In genomic region chr17:31451179-31451708, GRCm38 (mm10) we compare ENCODE assay signal across 8 mouse cellular contexts.
DNase-seq lines count a peak whose midpoint lies in the region; ATAC-seq and TF ChIP-seq lines count a peak whose summit lies in the region.
"Had no signal": no experiment of that assay in that cellular context is flagged by ENCODE, and none has a peak within 500 bp of the region (broad histone marks: within the 10 kb centered on the region; RNA-seq: fewer than 3 reads in every experiment).

No protein-coding gene starts in this region.

- no peaks in the 10 kb centered on the region for H3K27me3 ChIP-seq in Patski
- H3K27me3 ChIP-seq: heart, embryonic 15.5 days had no signal

- CTCF ChIA-PET in Patski (lab: Charles Lee): interaction anchor here (0.9 kb wide), 1 partner anchor 41 kb away, joined by 3 read pairs; no protein-coding TSS in a partner anchor

- no peak for DNase-seq in Patski (ENCODE audit: low read depth, low spot score)
- DNase-seq in adrenal gland, postnatal 25 days: peak; percentile 46
- DNase-seq in frontal cortex, postnatal 14 days (ENCODE audit: low spot score in 2 of 2): peak; percentile 44 to 46
- DNase-seq in left cerebral cortex, postnatal 14 days (ENCODE audit: low spot score in 2 of 2): peak; percentile 53 to 58
- peak; percentile 48 for DNase-seq in retina, embryonic 14.5 days (ENCODE audit: low spot score)
- no peak for DNase-seq in c-Kit-positive CD71-positive TER-119-positive erythroid progenitor cells, embryonic 14.5 days (ENCODE audit: low spot score)
- DNase-seq in heart, postnatal 36 days: no peak

- POLR2A ChIA-PET in Patski (lab: Charles Lee): no interaction called here

- in situ Hi-C loops in Patski (cut with MboI; ENCODE audit: low pct_unique_long_range_greater_than_20kb): no loop called here

- ATAC-seq in Patski: peak; percentile 51

- TF ChIP-seq CTCF in Patski (IDR thresholded peaks at IDR 0.05): no peak

- intact Hi-C loops in left cerebral cortex, postnatal 14 days (cut with DNase I): loop anchor here (5.0 kb wide), 1 partner anchor 64 kb away; the partner anchor contains the start of gene Pde9a
- intact Hi-C loops in heart, postnatal 36 days (cut with DNase I): no loop called here

Comparison
In these comparisons a context has a peak if more than half of its experiments do, and no peak if none do; other contexts are left out.
1. DNase-seq: peak in adrenal gland, postnatal 25 days (single experiment), frontal cortex, postnatal 14 days (2 of 2), left cerebral cortex, postnatal 14 days (2 of 2) and retina, embryonic 14.5 days (single experiment); none in Patski (single experiment), c-Kit-positive CD71-positive TER-119-positive erythroid progenitor cells, embryonic 14.5 days (single experiment) and heart, postnatal 36 days (0 of 2).